Mouse (Mus musculus): ENCODE results near the gene Chl1.

The Chl1 gene

GRCm38 (mm10) chr6:103795241-103795640 lies 284.9 kb downstream of the Chl1 start:
- no peak for DNase-seq (ENCODE audit: low spot score in 2 of 2)
